Comparison of ENCODE assay signal across 27 mouse cellular contexts in the genomic region with DNA sequence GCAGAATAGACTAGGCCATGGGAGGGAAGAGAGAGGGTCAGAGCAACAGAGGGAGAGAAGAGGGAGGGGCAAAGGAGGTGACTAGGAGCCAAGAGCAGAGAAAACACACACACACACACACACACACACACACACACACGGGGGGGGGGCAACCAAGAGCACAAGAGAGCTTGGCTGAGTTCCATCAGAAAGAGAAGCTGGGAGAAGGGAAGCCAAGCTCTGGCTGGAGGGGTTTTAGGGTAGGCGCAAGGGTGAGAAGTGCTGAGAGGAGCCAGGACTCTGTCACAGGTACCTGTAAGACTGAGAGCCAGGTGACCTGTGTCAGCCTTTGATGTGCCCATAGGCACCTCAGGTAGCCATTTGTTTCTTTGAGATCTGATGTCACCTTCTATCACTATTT. TPM values are rescaled to one million over a fixed set of nuclear protein-coding genes. Genes with fewer than 3 reads are reported as not detected.
A peak's percentile ranks its signal among the peaks of the same experiment; 100 is the strongest.
DNase-seq lines count a peak whose midpoint lies in the region; ATAC-seq and TF ChIP-seq lines count a peak whose summit lies in the region.
"Had no signal": no experiment of that assay in that cellular context is flagged by ENCODE, and none has a peak within 500 bp of the region (broad histone marks: within the 10 kb centered on the region; RNA-seq: fewer than 3 reads in every experiment).

No protein-coding gene starts in this region.

- intact Hi-C loops in heart, postnatal 10 days (cut with DNase I): no loop called here

- no peaks in the 10 kb centered on the region for H3K27me3 ChIP-seq in heart, embryonic 12.5 days (replicated peaks)
- no peaks in the 10 kb centered on the region for H3K27me3 ChIP-seq in lung, embryonic 14.5 days (ENCODE audit: insufficient read depth, low read length)
- H3K27me3 ChIP-seq: embryonic facial prominence, embryonic 15.5 days; forebrain, embryonic 13.5 days; hindbrain, embryonic 15.5 days; limb, embryonic 12.5 days; liver, embryonic 15.5 days; lung, embryonic 15.5 days; midbrain, embryonic 12.5 days had no signal

- no peaks in the 10 kb centered on the region; the same call in 1 of the 2 replicates for H3K79me2 ChIP-seq in macrophage (ENCODE audit: inconsistent target)

- H3K9me3 ChIP-seq in heart, embryonic 12.5 days (replicated peaks): 0 out of 2 replicates have a peak, but pooled peaks cover 4% of the 10 kb centered on the region
- H3K9me3 ChIP-seq in lung, embryonic 14.5 days (ENCODE audit: low read depth, low read length): no peaks in the 10 kb centered on the region
- H3K9me3 ChIP-seq: embryonic facial prominence, embryonic 10.5 days; embryonic facial prominence, embryonic 15.5 days; forebrain, embryonic 13.5 days; hindbrain, embryonic 10.5 days; hindbrain, embryonic 15.5 days; limb, embryonic 12.5 days; liver, embryonic 15.5 days; lung, embryonic 15.5 days; midbrain, embryonic 12.5 days had no signal

- no peaks in the 10 kb centered on the region for H3K36me3 ChIP-seq in heart, embryonic 12.5 days
- no peaks in the 10 kb centered on the region for H3K36me3 ChIP-seq in lung, embryonic 14.5 days (ENCODE audit: insufficient read depth)
- H3K36me3 ChIP-seq in macrophage (ENCODE audit: inconsistent target): peaks cover 3% of the 10 kb centered on the region; the same call in 1 of the 2 replicates
- H3K36me3 ChIP-seq: embryonic facial prominence, embryonic 10.5 days; embryonic facial prominence, embryonic 15.5 days; hindbrain, embryonic 10.5 days; hindbrain, embryonic 15.5 days; limb, embryonic 12.5 days; liver, embryonic 15.5 days; lung, embryonic 15.5 days; midbrain, embryonic 12.5 days had no signal

- no peak for TF ChIP-seq CTCF in lung, embryonic 14.5 days (IDR thresholded peaks at IDR 0.05; ENCODE audit: low read depth)

- H3K4me3 ChIP-seq in heart, embryonic 12.5 days: no peak overlapping the region
- H3K4me3 ChIP-seq in lung, embryonic 14.5 days (ENCODE audit: low read depth, low read length): no peak overlapping the region
- H3K4me3 ChIP-seq in macrophage (ENCODE audit: inconsistent target): no peak overlapping the region
- H3K4me3 ChIP-seq: embryonic facial prominence, embryonic 10.5 days; embryonic facial prominence, embryonic 15.5 days; forebrain, embryonic 13.5 days; heart, adult 2 months; hindbrain, embryonic 10.5 days; hindbrain, embryonic 15.5 days; limb, embryonic 12.5 days; liver, embryonic 15.5 days; lung, embryonic 15.5 days; midbrain, embryonic 12.5 days had no signal

- H3K27ac ChIP-seq in heart, embryonic 12.5 days (ENCODE audit: poor library complexity, severe bottlenecking): peak overlapping the region; percentile 85; the same call in 1 of the 2 replicates
- H3K27ac ChIP-seq in lung, embryonic 14.5 days (ENCODE audit: low read depth): no peak overlapping the region
- peak overlapping the region; percentile 100 for H3K27ac ChIP-seq in macrophage
- H3K27ac ChIP-seq: embryonic facial prominence, embryonic 15.5 days; forebrain, embryonic 13.5 days; heart, adult 2 months; hindbrain, embryonic 10.5 days; hindbrain, embryonic 15.5 days; limb, embryonic 12.5 days; liver, embryonic 15.5 days; lung, embryonic 15.5 days; midbrain, embryonic 12.5 days had no signal

- no peak overlapping the region for H3K4me2 ChIP-seq in heart, embryonic 12.5 days
- H3K4me2 ChIP-seq in lung, embryonic 14.5 days: no peak overlapping the region
- H3K4me2 ChIP-seq: embryonic facial prominence, embryonic 15.5 days; forebrain, embryonic 13.5 days; hindbrain, embryonic 15.5 days; limb, embryonic 12.5 days; liver, embryonic 15.5 days; lung, embryonic 15.5 days; midbrain, embryonic 12.5 days had no signal

- H3K9ac ChIP-seq in heart, embryonic 12.5 days: no peak overlapping the region
- no peak overlapping the region for H3K9ac ChIP-seq in lung, embryonic 14.5 days
- H3K9ac ChIP-seq: embryonic facial prominence, embryonic 15.5 days; forebrain, embryonic 13.5 days; hindbrain, embryonic 15.5 days; limb, embryonic 12.5 days; liver, embryonic 15.5 days; lung, embryonic 15.5 days; midbrain, embryonic 12.5 days had no signal

- peaks cover 42% of the 10 kb centered on the region for H3K4me1 ChIP-seq in heart, embryonic 12.5 days (replicated peaks)
- peaks cover 3% of the 10 kb centered on the region; the same call in 1 of the 2 replicates for H3K4me1 ChIP-seq in lung, embryonic 14.5 days (ENCODE audit: insufficient read depth)
- H3K4me1 ChIP-seq: forebrain, embryonic 13.5 days; hindbrain, embryonic 15.5 days; midbrain, embryonic 12.5 days had no signal

- no peak for DNase-seq in heart, postnatal 10 days
- DNase-seq in lung, embryonic 14.5 days: peak; percentile 55
- DNase-seq in lung, postnatal 14 days: no peak
- DNase-seq in MN1 (ENCODE audit: low spot score) (peak; percentile 26), adipocyte (ENCODE audit: low spot score) (no peak)
- DNase-seq: adrenal gland, adult 8-10 months; cerebellum, adult 8-10 months; cerebellum, postnatal 25 days; gastrocnemius, postnatal 25 days; heart, adult 2 months; kidney, adult 11 months; kidney, postnatal 14 days; thymus, postnatal 4 days had no signal

- peak; percentile 44; the same call in 1 of the 2 replicates for ATAC-seq in heart, embryonic 12.5 days (ENCODE audit: insufficient number of reproducible peaks, low FRiP score)
- peak; percentile 36; the same call in 1 of the 2 replicates for ATAC-seq in lung, embryonic 14.5 days (ENCODE audit: insufficient read depth)
- ATAC-seq: activated CD4-positive, CD25-positive, alpha-beta regulatory T cell, adult 4 months; CD4-positive, CD25-positive, alpha-beta regulatory T cell, adult 4 months; forebrain, embryonic 13.5 days; inflammation-experienced regulatory T-cells, adult 6 months had no signal

- 68% methylated on average over 2 of the region's 2 CpGs for WGBS in heart, embryonic 12.5 days
- WGBS in lung, embryonic 14.5 days: 48% methylated on average over 2 of the region's 2 CpGs
- 100% methylated on average over 1 of the region's 2 CpGs for WGBS in macrophage (ENCODE audit: missing documents)

RNA-seq across cellular contexts. Expression of a gene that starts 22.9 kb away (rescaled TPM):
- polyA plus RNA-seq in heart, embryonic 12.5 days (2016; fragmentation: Nextera tagmentation; extraction: Ambion mirVana): 52.9 and 55.1 TPM in 2 replicates
- total RNA-seq in heart, postnatal 10 days (2021): 100 to 1,000 TPM; 167 to 177 TPM
- 62.4 and 66.5 TPM in 2 replicates for polyA plus RNA-seq in lung, embryonic 14.5 days (2014; fragmentation: Nextera tagmentation; extraction: Ambion mirVana)
- total RNA-seq in macrophage (2018; cell fraction: chromatin; rRNA removed): 100 to 1,000 TPM in 6 of 26 experiments, 10 to 100 TPM in 20; 29.2 to 170 (median 66.5) TPM
- 100 to 1,000 TPM in 16 of 26 experiments, 10 to 100 TPM in 10; 69.8 to 600 (median 172) TPM for total RNA-seq in macrophage (2018; cell fraction: cytosol; rRNA removed)
- 100 to 1,000 TPM in 18 of 26 experiments, 10 to 100 TPM in 8; 52.3 to 342 (median 141) TPM for total RNA-seq in macrophage (2018; cell fraction: nucleus; rRNA removed)
- 52.5 to 182 TPM (median 116 TPM) in 3 replicates for polyA plus RNA-seq in macrophage (2018)

Comparison
In these comparisons a context has a peak if more than half of its experiments do, and no peak if none do; other contexts are left out.
1. DNase-seq: peak in lung, embryonic 14.5 days (single experiment) and MN1 (single experiment); none in heart, postnatal 10 days (0 of 2), lung, postnatal 14 days (single experiment) and adipocyte (single experiment).